Mouse (Mus musculus) MEL (cell line): ENCODE data around the gene Nup160.
A peak's percentile ranks its signal among the peaks of the same experiment; 100 is the strongest.

Experiments used
- ELF1 ChIP-seq: IDR thresholded peaks from 2 replicates; pipeline ENCODE4 v1.6.1; 2014; ENCODE audit warnings: low read depth, mild to moderate bottlenecking, inconsistent platforms, low read length, improper control_type of control experiment, moderate library complexity
- EP300 ChIP-seq, 2 experiments: IDR thresholded peaks; 2 replicates each; pipeline ENCODE4 v1.6.1; 2011; ENCODE audit warnings: improper control_type of control experiment in 2 of 2, low read length in 2 of 2, low read depth in 1 of 2, mild to moderate bottlenecking in 1 of 2
- USF2 ChIP-seq, 2 experiments: IDR thresholded peaks; 2 replicates each; pipeline ENCODE4 v1.6.1; 2011 to 2012; ENCODE audit warnings: improper control_type of control experiment in 2 of 2, low read length in 2 of 2, borderline replicate concordance in 1 of 2, inconsistent platforms in 1 of 2, low read depth in 1 of 2, mild to moderate bottlenecking in 1 of 2; ENCODE audit not compliant: insufficient read depth in 1 of 2
- ZNF384 ChIP-seq: IDR thresholded peaks from 2 replicates; pipeline ENCODE4 v1.6.1; 2012; ENCODE audit warnings: low read depth, mild to moderate bottlenecking, inconsistent platforms, low read length, improper control_type of control experiment

DNA sequence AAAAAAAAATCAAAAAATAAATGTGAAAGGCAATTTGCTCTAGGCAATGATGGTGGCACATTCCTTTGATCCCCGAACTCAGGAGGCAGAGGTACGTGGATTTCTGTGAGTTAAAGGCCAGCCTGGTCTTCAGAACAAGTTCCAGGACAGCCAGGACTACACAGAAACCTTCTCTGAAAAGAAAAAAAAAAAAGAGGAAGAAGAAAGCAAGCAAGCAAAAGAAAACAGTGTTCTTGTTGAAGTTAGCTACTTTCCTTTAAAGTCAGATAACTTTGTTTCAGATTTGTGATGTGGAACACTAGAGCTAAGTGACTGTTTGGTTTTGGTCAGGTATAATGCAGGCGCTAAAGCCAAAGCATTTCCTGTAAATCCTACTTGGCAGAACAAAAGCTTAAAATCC lies 61.8 kb downstream of the Nup160 start:
- TF ChIP-seq ZNF384 (peak; percentile 88), ELF1 (no peak), EP300 (IDR thresholded peaks at IDR 0.05; ENCODE audit: low read depth in 1 of 2, low read length in 2 of 2) (no peak), USF2 (IDR thresholded peaks at IDR 0.05; ENCODE audit: borderline replicate concordance in 1 of 2, insufficient read depth in 1 of 2, low read depth in 1 of 2, low read length in 2 of 2) (no peak)
